In the genomic region with DNA sequence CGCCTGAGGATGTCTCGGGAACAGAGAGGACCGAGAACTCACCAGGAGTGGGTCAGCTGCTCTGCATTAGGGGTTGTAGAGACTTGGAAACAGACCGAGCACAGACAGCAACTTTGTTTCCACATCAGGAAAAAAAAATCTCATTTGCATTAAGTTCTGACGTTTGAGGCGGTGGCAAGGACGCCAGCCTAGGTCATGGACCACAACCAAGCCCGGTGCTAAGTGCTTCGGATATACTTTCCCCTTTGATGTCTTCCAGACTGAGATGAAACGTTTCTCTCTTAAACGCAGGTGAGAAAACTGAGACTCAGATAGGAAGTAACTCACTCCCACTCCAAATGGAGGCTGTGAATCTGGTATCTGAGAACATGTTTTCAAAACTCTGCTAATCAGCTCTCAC, we compare ENCODE assay signal across 12 mouse cellular contexts.
DNase-seq lines count a peak whose midpoint lies in the region; ATAC-seq lines count a peak whose summit lies in the region.
"Had no signal": no experiment of that assay in that cellular context is flagged by ENCODE, and none has a peak within 500 bp of the region (broad histone marks: within the 10 kb centered on the region; RNA-seq: fewer than 3 reads in every experiment).

No protein-coding gene starts in this region.

- H3K4me2 ChIP-seq in heart, embryonic 15.5 days = peak overlapping the region; percentile 17; the same call in 1 of the 2 replicates
- H3K4me2 ChIP-seq: liver, embryonic 11.5 days; midbrain, embryonic 11.5 days had no signal

- ATAC-seq in heart, embryonic 15.5 days (replicated peaks; ENCODE audit: insufficient number of reproducible peaks, insufficient read depth, low FRiP score, low read depth) = no peak
- ATAC-seq in CD4-positive, CD25-positive, alpha-beta regulatory T cell, adult 4 months = peak; percentile 86

- no peaks in the 10 kb centered on the region for H3K36me3 ChIP-seq in heart, embryonic 15.5 days
- H3K36me3 ChIP-seq in embryonic facial prominence, embryonic 10.5 days (replicated peaks) = no peaks in the 10 kb centered on the region

- no peak for DNase-seq in heart, postnatal 14 days
- no peak for DNase-seq in embryonic facial prominence, embryonic 10.5 days (ENCODE audit: low spot score)
- DNase-seq in thymus, postnatal 10 days (ENCODE audit: low spot score in 2 of 2) = peak; percentile 34 to 36
- no peak for DNase-seq in cerebellum, adult 8-10 months
- no peak for DNase-seq in cerebellum, postnatal 36 days
- DNase-seq: cerebellum, adult 11-12 months; kidney, adult 18-20 months; spleen, adult 18-20 months had no signal

- H3K27ac ChIP-seq in heart, embryonic 15.5 days = peak overlapping the region; percentile 51
- H3K27ac ChIP-seq in embryonic facial prominence, embryonic 10.5 days (replicated peaks) = peak overlapping the region; percentile 11; the same call in 1 of the 2 replicates

- H3K4me1 ChIP-seq in heart, embryonic 15.5 days (replicated peaks) = peaks cover 16% of the 10 kb centered on the region
- peaks cover 44% of the 10 kb centered on the region for H3K4me1 ChIP-seq in embryonic facial prominence, embryonic 10.5 days

- WGBS in heart, embryonic 15.5 days = 9% methylated on average over 11 of the region's 11 CpGs
- WGBS in embryonic facial prominence, embryonic 10.5 days = 20% methylated on average over 11 of the region's 11 CpGs

- H3K27me3 ChIP-seq in heart, embryonic 15.5 days = no peaks in the 10 kb centered on the region
- peaks cover 5% of the 10 kb centered on the region; the same call in 1 of the 2 replicates for H3K27me3 ChIP-seq in embryonic facial prominence, embryonic 10.5 days (replicated peaks; ENCODE audit: low read depth, poor library complexity, severe bottlenecking)

- intact Hi-C loops in heart, postnatal 14 days (cut with DNase I) = no loop called here

- no peak overlapping the region for H3K9ac ChIP-seq in heart, embryonic 15.5 days

- no peaks in the 10 kb centered on the region for H3K9me3 ChIP-seq in heart, embryonic 15.5 days (replicated peaks)
- H3K9me3 ChIP-seq in embryonic facial prominence, embryonic 10.5 days = no peaks in the 10 kb centered on the region

- no peak overlapping the region for H3K4me3 ChIP-seq in heart, embryonic 15.5 days
- no peak overlapping the region for H3K4me3 ChIP-seq in embryonic facial prominence, embryonic 10.5 days

Comparison
In these comparisons a context has a peak if more than half of its experiments do, and no peak if none do; other contexts are left out.
1. DNase-seq: peak in thymus, postnatal 10 days (2 of 2); none in heart, postnatal 14 days (0 of 2), embryonic facial prominence, embryonic 10.5 days (single experiment), cerebellum, adult 8-10 months (single experiment) and cerebellum, postnatal 36 days (0 of 2).